Mouse (Mus musculus): Measurements from ENCODE around the gene Krt7.

GRCm38 (mm10) chr15:101396466-101396865 lies 14.4 kb upstream of the Krt7 start:
- TF ChIP-seq CTCF (conservative IDR thresholded peaks at IDR 0.05; ENCODE audit: low read length) (no peak), POU5F1 (IDR thresholded peaks at IDR 0.05; ENCODE audit: borderline replicate concordance, low read length) (no peak)
